Mouse (Mus musculus): ENCODE measurements at regions not wholly inside any gene's neighbourhood (a gene's known extent, or its start where the extent isn't known, plus 50 kb on each side); places are given as distances from the start of the nearest gene placed in this dataset.

- TF ChIP-seq CTCF (IDR thresholded peaks at IDR 0.05; ENCODE audit: low read depth), result no peak
- TF ChIP-seq EP300 (IDR thresholded peaks at IDR 0.05; ENCODE audit: low read depth), result no peak
Observed at GRCm38 (mm10) chr9:32029786-32030185, 86.2 kb upstream of the Arhgap32 start.
